Mouse (Mus musculus) heart, adult 2 months (tissue): ENCODE measurements around the gene Tesc. TPM values are rescaled to one million over a fixed set of nuclear protein-coding genes. Genes with fewer than 3 reads are reported as not detected.

Experiments used
- DNase-seq, 2 experiments: peaks; one replicate each; pipeline ENCODE4 v3.0.0; 2021
- H3K27ac ChIP-seq: fragments of 200-600 bp; 2 replicates; pipeline ENCODE4 v1.8.1; 2022
- H3K27me3 ChIP-seq: fragments of 200-500 bp; 2 replicates; pipeline ENCODE4 v1.6.1; 2012; ENCODE audit warnings: mild to moderate bottlenecking, low read length, inconsistent platforms, mixed read lengths; ENCODE audit not compliant: control insufficient read depth, insufficient read depth
- H3K36me3 ChIP-seq: fragments of 200-500 bp; 2 replicates; pipeline ENCODE4 v1.6.1; 2012; ENCODE audit warnings: low read length, inconsistent platforms; ENCODE audit not compliant: control insufficient read depth, insufficient read depth
- H3K4me1 ChIP-seq: fragments of 200-500 bp; 2 replicates; pipeline ENCODE4 v1.6.1; 2011; ENCODE audit warnings: low read length; ENCODE audit not compliant: control insufficient read depth, insufficient read depth
- H3K4me3 ChIP-seq: fragments of 200-600 bp; 2 replicates; pipeline ENCODE4 v1.8.1; 2022
- H3K79me2 ChIP-seq: fragments of 200-500 bp; replicated peaks from 2 replicates; pipeline ENCODE4 v1.6.1; 2012; ENCODE audit warnings: mild to moderate bottlenecking, inconsistent platforms, low read length, moderate library complexity, mixed read lengths; ENCODE audit not compliant: control insufficient read depth, insufficient read depth
- H3K9ac ChIP-seq: fragments of 200-500 bp; 2 replicates; pipeline ENCODE4 v1.6.1; 2012; ENCODE audit warnings: low read depth, mild to moderate bottlenecking, control low read depth, inconsistent platforms, low read length, mixed read lengths
- CTCF ChIP-seq: fragments of 200-600 bp; IDR thresholded peaks from 2 replicates; pipeline ENCODE4 v1.8.1; 2022; ENCODE audit warnings: antibody characterized with exemption, mild to moderate bottlenecking, moderate library complexity
- EP300 ChIP-seq: fragments of 200-500 bp; IDR thresholded peaks from 2 replicates; pipeline ENCODE4 v1.6.1; 2011; ENCODE audit warnings: low read depth, low read length, control low read depth; ENCODE audit not compliant: insufficient read depth
- POLR2A ChIP-seq: fragments of 200-500 bp; IDR thresholded peaks from 2 replicates; pipeline ENCODE4 v1.6.1; 2011; ENCODE audit warnings: mild to moderate bottlenecking, low read depth, low read length, control low read depth; ENCODE audit not compliant: insufficient read depth
- WGBS: fragments of 180-500 bp; shearing (Covaris S2); methylation state at CpG from one replicate; pipeline ENCODE4 v1.1.7; 2018; 5-methylcytosine and 5-hydroxymethylcytosine counted together
- intact Hi-C: fragments of 180-260 bp; cut with DNase I; formaldehyde crosslinking; loops from one replicate; pipeline ENCODE4 v1.15.1; 2025
- polyA plus RNA-seq: library from polyadenylated mRNA; depleted of rRNA; stranded (reverse); fragments of >200 nt; gene quantifications from 2 replicates; pipeline ENCODE4 v1.2.3, GENCODE M21; 2012
- total RNA-seq, 2 experiments: library from RNA; stranded (reverse); gene quantifications; 2 replicates each; pipeline ENCODE4 v1.2.3; 2021

Tesc gene
- total and polyA plus RNA-seq, 3 experiments: 125 to 231 (median 200) TPM

DNA sequence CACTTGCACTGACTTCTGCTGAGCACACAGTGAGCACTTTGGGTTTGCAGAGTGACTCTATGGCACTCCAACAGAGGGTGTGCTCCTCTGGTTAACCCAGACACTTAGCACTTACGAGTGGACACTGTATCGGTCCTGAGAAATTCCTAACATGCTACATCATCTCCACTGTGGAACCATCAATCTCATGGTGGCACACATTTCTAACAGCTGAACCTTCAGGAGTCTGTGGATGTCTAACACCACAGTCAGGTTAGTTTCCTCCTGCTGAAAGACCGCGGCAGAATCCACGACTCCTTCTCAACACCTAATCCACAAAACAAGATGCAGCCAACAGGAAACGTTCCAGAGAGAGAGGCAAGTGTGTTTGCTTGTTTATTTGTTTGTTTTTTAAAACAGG lies 51.0 kb downstream of the Tesc start:
- Histone ChIP-seq H3K4me1 (peaks cover 4% of the 10 kb centered on the region; the same call in 1 of the 2 replicates), H3K27me3 (no peaks in the 10 kb centered on the region), H3K9ac (no peak overlapping the region), H3K36me3 (no peaks in the 10 kb centered on the region), H3K27ac (no peak overlapping the region), H3K4me3 (no peak overlapping the region), H3K79me2 (no peaks in the 10 kb centered on the region)
- TF ChIP-seq EP300 (no peak), CTCF (no peak), POLR2A (no peak)
- intact Hi-C loops: no loop called here
- 76% methylated on average over 6 of the region's 6 CpGs for WGBS
- DNase-seq: no peak

- H3K9ac ChIP-seq: no peak overlapping the region
- H3K36me3 ChIP-seq: no peaks in the 10 kb centered on the region
- no peak overlapping the region for H3K4me3 ChIP-seq
- peaks cover 10% of the 10 kb centered on the region for H3K4me1 ChIP-seq
- intact Hi-C loops: no loop called here
- no peaks in the 10 kb centered on the region for H3K79me2 ChIP-seq
- TF ChIP-seq CTCF (no peak), EP300 (no peak), POLR2A (no peak)
- WGBS: 81% methylated on average over 6 of the region's 6 CpGs
- no peak for DNase-seq
- H3K27me3 ChIP-seq: no peaks in the 10 kb centered on the region
- no peak overlapping the region for H3K27ac ChIP-seq
Measured at GRCm38 (mm10) chr5:118079354-118079753, 51.8 kb downstream of the Tesc start.

- Histone ChIP-seq H3K9ac (no peak overlapping the region), H3K79me2 (no peaks in the 10 kb centered on the region), H3K27me3 (no peaks in the 10 kb centered on the region), H3K36me3 (no peaks in the 10 kb centered on the region), H3K4me1 (peaks cover 13% of the 10 kb centered on the region), H3K4me3 (no peak overlapping the region), H3K27ac (no peak overlapping the region)
- 86% methylated on average over 11 of the region's 11 CpGs for WGBS
- no peak for DNase-seq
- TF ChIP-seq CTCF: no peak
- no peak for TF ChIP-seq POLR2A
- no peak for TF ChIP-seq EP300
- intact Hi-C loops: no loop called here
Measured at GRCm38 (mm10) chr5:118079839-118080250, 52.3 kb downstream of the Tesc start.

GRCm38 (mm10) chr5:118081374-118081949 lies 53.9 kb downstream of the Tesc start:
- H3K4me1 ChIP-seq: peaks cover 15% of the 10 kb centered on the region
- H3K4me3 ChIP-seq: no peak overlapping the region
- H3K27me3 ChIP-seq: no peaks in the 10 kb centered on the region
- TF ChIP-seq CTCF: no peak
- no peak for TF ChIP-seq EP300
- TF ChIP-seq POLR2A: no peak
- intact Hi-C loops: no loop called here
- no peaks in the 10 kb centered on the region for H3K79me2 ChIP-seq
- WGBS: 87% methylated on average over 9 of the region's 9 CpGs
- no peaks in the 10 kb centered on the region for H3K36me3 ChIP-seq
- no peak overlapping the region for H3K27ac ChIP-seq
- no peak overlapping the region for H3K9ac ChIP-seq
- no peak for DNase-seq

DNA sequence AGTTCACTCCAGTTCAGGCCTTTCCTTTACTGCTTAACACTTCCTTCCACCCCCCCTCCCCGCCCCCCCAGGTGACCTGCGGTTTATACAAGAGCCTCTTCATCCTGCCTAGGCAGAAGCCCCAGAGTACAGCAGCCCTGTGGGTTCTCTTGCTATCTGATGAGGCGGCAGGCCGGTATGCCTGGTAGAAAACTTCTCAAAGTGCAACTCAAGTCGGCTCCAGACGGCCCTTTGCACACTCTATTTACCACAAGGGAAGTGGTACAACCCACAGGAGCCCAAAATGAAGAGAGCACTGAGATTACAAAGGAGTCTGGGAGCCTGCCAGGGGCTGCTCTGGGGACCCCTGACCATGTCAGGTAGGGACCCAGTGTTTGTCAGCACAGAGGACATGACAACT lies 54.5 kb downstream of the Tesc start:
- intact Hi-C loops: no loop called here
- H3K4me1 ChIP-seq: peaks cover 15% of the 10 kb centered on the region
- no peak for DNase-seq
- H3K79me2 ChIP-seq: no peaks in the 10 kb centered on the region
- no peak overlapping the region for H3K27ac ChIP-seq
- no peak overlapping the region for H3K9ac ChIP-seq
- no peaks in the 10 kb centered on the region for H3K36me3 ChIP-seq
- 66% methylated on average over 6 of the region's 6 CpGs for WGBS
- no peak overlapping the region for H3K4me3 ChIP-seq
- no peaks in the 10 kb centered on the region for H3K27me3 ChIP-seq
- no peak for TF ChIP-seq POLR2A
- TF ChIP-seq EP300: no peak
- no peak for TF ChIP-seq CTCF

GRCm38 (mm10) chr5:118083060-118083638 lies 55.6 kb downstream of the Tesc start:
- no peak overlapping the region for H3K27ac ChIP-seq

More at GRCm38 (mm10) chr5:118083060-118083638, 55.6 kb downstream of the Tesc start:
- Histone ChIP-seq H3K4me3 (no peak overlapping the region), H3K9ac (no peak overlapping the region), H3K4me1 (peaks cover 15% of the 10 kb centered on the region), H3K79me2 (no peaks in the 10 kb centered on the region), H3K27me3 (no peaks in the 10 kb centered on the region), H3K36me3 (no peaks in the 10 kb centered on the region)
- WGBS: 68% methylated on average over 12 of the region's 12 CpGs
- intact Hi-C loops: no loop called here
- no peak for TF ChIP-seq POLR2A
- TF ChIP-seq CTCF: no peak
- no peak for TF ChIP-seq EP300
- no peak for DNase-seq
